Mouse (Mus musculus) adrenal gland (tissue): ENCODE measurements around the gene Cgn.
"Not testable (repeated sequence)": the region's sequence is repeated elsewhere in the genome, so short reads cannot be mapped to it uniquely, and the experiment has no call there.

Experiments
- intact Hi-C: fragments of 180-260 bp; cut with DNase I; formaldehyde crosslinking; loops from one replicate; pipeline ENCODE4 v1.15.1; 2025

The Cgn gene

GRCm38 (mm10) chr3:94792258-94792657 lies 6.0 kb upstream of the Cgn start:
- intact Hi-C loops: no loop called here

DNA sequence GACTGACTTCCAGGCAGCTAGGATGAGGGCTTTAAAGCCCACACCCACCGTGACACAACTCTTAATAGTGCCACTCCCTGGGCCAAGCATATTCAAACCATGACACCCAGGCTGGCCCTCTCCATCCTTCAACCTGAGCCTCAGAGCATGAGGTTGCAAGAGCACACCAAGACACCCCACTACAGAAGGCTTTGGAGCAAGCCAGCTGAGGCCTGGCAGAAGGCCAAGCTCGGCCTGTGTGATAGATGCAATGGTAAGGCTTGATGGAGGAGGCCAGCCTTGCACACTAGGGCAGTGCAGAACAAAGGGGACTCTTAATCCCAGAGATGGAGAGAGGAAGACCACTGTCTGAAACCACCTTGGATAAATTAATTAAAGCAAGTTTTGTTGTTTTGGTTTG lies 3.2 kb upstream of the Cgn start:
- intact Hi-C loops: no loop called here

DNA sequence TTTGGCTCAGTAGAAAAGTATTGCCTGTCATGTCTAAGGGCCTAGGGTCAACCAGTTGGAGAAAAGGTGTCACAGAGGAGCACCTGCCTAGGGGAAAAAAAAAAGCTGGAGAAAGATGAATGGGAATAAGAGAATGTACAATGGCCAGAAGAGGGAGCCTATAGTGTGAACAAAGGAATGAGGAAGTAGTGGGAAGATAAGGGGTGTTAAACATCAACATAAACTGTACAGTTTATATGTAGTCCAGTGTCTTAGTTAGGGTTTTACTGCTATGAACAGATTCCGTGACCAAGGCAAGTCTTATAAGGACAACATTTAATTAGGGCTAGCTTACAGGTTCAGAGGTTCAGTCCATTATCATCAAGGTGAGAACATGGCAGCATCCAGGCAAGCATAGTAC lies 2.8 kb upstream of the Cgn start:
- intact Hi-C loops: no loop called here

DNA sequence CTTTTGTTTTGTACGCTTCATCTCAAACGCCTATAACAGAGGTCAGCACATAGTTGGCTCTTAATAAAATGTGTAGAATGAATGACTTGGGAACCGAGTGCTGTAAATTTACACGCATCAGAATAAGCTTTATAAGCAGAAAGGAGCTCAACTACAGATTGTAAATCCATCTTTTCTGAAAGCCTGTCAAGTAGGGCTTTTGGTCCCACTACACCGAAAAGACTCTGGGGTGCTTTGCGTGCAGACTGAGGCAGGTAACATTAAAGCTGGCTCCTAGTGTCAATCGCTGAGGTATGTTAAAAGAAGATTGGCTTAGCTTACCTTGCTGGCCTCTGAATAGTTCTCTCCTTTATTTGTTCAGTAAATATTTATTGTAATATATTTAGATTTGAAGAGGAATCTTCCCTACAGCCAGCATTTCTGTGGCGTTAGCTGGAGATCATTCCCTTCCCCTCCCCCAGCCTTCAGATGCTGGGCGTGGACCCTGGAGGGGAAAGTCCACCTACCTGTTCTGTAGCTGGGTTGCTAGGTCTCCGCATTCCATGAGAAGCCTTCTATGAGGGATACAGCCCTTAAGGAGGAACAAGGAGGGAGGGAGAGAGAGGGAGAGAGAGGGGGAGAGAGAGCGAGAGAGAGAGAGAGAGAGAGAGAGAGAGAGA lies 959 bp upstream of the Cgn start:
- intact Hi-C loops: no loop called here

DNA sequence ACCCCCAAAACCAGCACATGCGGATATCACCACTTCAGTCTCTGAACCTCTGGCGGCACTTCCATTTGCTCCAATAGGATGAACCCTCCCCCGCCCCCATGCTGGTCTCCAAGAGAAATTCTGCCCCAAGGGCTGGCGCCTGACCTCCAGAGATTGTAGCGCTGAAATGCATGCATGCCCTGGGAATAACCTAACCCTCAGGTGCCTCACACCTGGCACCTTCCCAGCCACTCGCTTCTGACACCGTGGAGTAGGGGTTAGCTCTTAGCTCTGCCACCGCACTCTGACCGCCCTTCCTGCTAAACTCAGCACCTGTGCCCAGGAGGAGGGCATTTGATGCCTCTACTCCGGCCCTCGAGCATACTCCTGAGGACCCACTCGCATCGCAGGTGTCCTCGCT lies 334 bp downstream of the Cgn start:
- intact Hi-C loops: no loop called here

DNA sequence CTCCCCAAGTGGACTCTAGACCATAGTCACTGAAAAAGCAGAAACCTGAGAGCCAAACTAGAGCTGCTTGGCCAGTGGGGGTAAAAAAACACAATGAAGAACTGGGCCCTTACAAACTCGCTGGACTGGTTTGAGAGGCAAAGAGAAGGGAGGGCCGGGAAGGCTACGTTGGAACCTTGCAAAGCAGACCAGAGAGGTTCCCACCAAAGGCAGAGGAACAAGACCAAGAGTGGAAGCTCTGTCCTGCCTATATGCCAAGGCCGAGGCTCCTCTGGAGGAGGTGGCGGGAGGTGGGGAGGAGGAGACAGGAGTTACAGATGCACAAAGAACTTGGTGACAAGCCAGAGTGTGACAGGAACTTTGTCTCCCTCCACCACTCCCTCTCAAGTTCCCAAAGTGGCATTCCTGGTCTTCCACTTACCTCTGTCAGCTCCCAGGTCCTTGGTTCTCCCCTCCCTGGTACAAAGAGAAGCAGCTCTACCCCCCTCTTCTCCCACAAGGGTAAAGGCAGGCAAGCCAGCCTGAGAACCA lies 2.1 kb downstream of the Cgn start:
- intact Hi-C loops: no loop called here

GRCm38 (mm10) chr3:94783462-94783931 lies 2.8 kb downstream of the Cgn start:
- intact Hi-C loops: no loop called here

GRCm38 (mm10) chr3:94782936-94783335 lies 3.4 kb downstream of the Cgn start:
- intact Hi-C loops: no loop called here

- intact Hi-C loops: no loop called here
These were observed 4.9 kb downstream of the Cgn start for GRCm38 (mm10) chr3:94781356-94781755.

DNA sequence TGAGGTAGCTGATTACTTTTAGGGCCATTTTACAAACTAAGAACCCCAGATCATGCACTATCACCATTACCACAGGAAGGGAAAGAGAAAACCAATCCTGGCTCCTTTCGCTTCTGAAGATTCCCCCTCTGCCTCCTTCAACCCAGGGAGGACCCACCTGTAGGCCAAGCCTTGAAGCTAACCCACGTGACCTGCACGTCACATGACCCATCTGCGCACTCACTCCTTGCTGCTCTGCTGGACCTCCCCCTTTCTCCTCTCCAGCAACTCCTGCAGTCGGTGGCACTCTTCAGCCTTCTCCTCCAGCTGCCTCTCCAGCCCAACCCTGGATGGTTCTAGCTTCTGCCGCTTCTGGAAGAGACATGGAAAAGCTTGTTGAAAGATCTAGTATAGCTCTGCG lies 10.4 kb downstream of the Cgn start:
- intact Hi-C loops: no loop called here

GRCm38 (mm10) chr3:94774039-94774438 lies 12.3 kb downstream of the Cgn start:
- intact Hi-C loops: no loop called here

DNA sequence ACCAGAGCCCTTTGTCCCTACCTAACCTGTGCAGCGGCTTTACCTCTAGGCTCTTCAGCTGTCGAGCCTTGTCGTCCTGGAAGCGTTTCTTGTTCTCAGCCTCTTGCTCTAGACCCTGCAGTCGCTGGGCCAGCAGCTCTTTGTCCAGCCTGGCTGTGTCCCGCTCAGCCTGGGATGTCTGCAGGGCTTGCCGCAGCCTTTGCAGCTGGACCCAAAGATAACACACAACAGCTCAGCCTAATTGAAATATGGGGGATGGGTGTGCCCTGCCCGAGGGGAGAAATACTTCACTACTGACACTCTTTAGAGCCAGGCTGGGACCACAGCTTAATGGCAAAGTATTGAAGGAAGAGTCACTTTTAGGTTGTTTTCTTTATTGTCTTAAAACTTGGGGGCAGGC lies 20.8 kb downstream of the Cgn start:
- intact Hi-C loops: not testable (repeated sequence)

- intact Hi-C loops: not testable (repeated sequence)
These were observed 21.6 kb downstream of the Cgn start for GRCm38 (mm10) chr3:94764545-94765292.

- intact Hi-C loops: not testable (repeated sequence)
These were observed 27.9 kb downstream of the Cgn start for GRCm38 (mm10) chr3:94758427-94758826.

DNA sequence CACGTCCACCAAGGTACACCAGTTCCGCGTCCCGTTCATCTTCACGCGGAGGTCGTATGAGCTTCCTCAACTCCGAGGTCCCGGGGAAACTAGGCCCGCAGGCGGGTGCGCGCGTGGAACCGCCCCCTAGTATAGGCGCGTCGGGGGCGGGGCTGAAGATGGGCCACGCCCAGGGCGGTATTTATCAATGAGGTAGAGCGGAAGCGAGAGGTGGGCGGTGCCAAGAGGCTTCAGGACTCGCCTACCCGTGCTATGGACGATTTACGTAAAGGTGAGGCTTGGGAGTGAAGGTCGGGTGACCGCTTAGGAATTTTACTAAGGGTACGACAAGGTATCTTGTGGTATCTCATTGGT lies 28.3 kb downstream of the Cgn start:
- intact Hi-C loops: not testable (repeated sequence)

- intact Hi-C loops: not testable (repeated sequence)
These were observed 28.8 kb downstream of the Cgn start for GRCm38 (mm10) chr3:94757251-94758055.

- intact Hi-C loops: no loop called here
These were observed 40.6 kb downstream of the Cgn start for GRCm38 (mm10) chr3:94745691-94746090.

DNA sequence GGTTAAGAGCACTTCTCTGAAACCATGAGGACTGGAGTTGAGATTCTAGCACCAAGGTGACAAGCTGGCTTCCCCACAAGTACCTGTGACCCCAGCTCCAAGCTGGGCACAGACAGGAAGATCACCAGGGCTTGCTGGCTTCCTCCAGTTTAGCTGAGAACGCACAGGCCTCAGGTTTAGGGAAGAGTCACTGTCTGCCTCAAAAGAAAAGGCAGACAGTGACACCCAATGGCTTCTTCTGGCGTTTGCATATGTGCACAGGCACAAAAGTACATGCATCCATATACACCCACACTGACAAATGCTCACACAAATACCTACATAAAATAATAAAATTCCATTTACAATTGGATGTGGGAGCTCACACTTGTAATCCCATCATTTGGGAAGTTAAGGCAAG lies 62.7 kb downstream of the Cgn start:
- intact Hi-C loops: loop anchor here (10.0 kb wide), 1 partner anchor 109 kb away; no protein-coding TSS in a partner anchor

DNA sequence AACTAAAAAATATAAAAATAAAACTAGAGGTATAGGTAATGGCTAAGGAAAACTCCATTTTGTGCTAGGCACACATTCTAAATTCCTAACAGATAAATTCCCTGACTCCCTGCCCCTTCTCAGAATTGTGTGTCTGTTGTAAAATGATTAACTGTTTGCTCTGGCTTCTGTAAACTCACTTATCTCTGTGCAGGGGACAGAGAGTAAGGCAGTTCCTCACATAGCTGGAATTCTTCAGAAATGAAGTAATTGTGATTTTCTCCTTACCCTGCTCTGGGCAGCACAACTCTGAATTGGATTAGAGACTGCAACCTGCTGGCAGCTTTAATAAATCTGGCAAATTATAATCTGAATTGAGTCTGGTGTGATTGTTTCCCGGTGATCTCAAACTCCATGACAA lies 68.0 kb downstream of the Cgn start:
- intact Hi-C loops: not testable (repeated sequence)

DNA sequence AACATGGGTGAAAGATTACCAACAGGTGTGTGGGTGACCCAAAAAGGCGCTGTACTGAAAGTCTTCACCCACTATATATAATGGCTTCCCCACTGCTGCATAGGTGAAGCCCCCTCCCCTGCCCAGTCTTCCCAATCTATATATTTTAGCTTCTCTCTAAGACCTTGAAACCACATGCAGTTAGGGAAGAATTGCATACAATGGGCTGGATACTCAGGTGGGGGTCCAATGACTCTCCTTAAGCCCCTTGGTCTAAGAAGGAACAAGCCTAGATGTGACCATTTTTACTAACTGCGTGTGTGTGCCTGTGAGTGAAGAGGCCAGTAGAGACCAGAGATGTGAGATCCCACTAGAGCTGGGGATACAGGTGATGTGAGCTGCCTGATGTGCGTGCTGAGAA lies 72.9 kb downstream of the Cgn start:
- intact Hi-C loops: not testable (repeated sequence)

DNA sequence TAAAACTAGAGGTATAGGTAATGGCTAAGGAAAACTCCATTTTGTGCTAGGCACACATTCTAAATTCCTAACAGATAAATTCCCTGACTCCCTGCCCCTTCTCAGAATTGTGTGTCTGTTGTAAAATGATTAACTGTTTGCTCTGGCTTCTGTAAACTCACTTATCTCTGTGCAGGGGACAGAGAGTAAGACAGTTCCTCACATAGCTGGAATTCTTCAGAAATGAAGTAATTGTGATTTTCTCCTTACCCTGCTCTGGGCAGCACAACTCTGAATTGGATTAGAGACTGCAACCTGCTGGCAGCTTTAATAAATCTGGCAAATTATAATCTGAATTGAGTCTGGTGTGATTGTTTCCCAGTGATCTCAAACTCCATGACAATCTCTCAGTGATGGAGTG lies 75.7 kb downstream of the Cgn start:
- intact Hi-C loops: not testable (repeated sequence)
